Mouse (Mus musculus) myocyte (in vitro differentiated cells): ENCODE measurements around the gene Qrich2.

Experiments used
- TCF12 ChIP-seq: IDR thresholded peaks from one replicate; pipeline ENCODE4 v1.6.1; 2011; ENCODE audit warnings: mild to moderate bottlenecking, control low read depth; ENCODE audit not compliant: poor library complexity, insufficient read depth, severe bottlenecking
- USF1 ChIP-seq: IDR thresholded peaks from one replicate; pipeline ENCODE4 v1.6.1; 2011; ENCODE audit warnings: low read depth, mild to moderate bottlenecking, control low read depth, moderate library complexity

- TF ChIP-seq TCF12 (no peak), USF1 (no peak)
Measured at GRCm38 (mm10) chr11:116446308-116446887, 19.6 kb downstream of the Qrich2 start.
